Mouse (Mus musculus) cerebellum, adult 18-20 months (tissue): ENCODE measurements at regions not wholly inside any gene's neighbourhood (a gene's known extent, or its start where the extent isn't known, plus 50 kb on each side); places are given as distances from the start of the nearest gene placed in this dataset.
"Not testable (repeated sequence)": the region's sequence is repeated elsewhere in the genome, so short reads cannot be mapped to it uniquely, and the experiment has no call there.

Experiments
- DNase-seq, 2 experiments: peaks; one replicate each; pipeline ENCODE4 v3.0.0; 2021

DNA sequence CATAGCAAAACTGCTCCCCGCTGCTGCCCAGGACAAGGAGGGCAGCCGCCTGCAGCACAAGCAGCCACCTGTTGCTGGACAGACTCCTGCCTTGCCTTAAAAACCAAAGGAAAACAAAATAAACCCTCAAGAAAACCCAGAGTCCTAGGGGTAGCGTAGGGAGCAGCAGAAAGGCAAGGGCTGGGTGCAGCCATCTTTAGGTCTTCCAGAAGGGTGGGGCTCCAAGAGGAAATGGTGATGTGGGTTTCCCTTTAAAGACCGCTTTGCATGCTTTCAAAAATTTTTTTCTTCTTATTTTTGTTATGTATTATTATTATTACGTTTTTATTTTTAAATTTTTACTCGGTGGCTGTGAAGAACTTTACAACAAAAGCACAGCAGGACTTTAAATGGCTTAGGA, 300.1 kb downstream of the Vrk1 start:
- DNase-seq, result no peak

DNA sequence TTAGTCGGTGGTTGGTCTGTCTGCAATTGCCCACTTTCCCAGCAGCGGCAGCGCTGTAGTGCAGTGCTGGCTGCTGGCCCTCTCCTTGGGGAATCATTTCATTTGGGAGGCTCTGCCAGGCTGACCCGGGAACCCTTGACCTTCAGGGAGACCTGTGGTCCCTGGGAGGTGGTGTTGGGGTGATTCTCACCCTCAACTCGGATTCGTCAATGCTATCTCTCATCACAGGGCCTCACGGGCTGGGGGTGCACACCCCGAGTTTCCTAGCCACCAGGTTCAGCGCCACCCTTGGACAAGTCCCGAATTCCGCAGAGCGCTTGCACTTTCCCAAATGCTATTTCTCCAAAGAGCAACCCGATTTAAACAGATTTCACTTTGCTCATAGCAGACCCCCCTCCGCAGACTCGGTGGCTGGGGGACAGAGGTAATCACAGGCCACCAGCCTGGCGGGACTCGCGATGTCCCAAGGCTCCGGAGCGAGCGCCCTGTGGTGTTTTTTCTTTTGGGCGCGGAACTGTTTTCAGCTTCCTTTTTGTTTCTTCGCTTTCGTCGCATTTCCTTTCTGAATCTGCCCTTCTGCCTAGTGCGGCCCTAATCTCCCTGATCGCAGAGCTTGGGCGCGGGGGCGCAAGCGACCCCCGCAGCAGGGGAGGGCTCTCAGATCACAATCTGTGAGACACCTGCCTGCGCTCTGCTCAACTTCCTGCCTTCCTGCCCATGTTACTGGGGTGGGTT, 300.7 kb downstream of the Vrk1 start:
- peak in 1 of 2 experiments; percentile 2 for DNase-seq

- no peak for DNase-seq
Observed at GRCm38 (mm10) chr12:106311320-106311825, 301.3 kb downstream of the Vrk1 start.

DNA sequence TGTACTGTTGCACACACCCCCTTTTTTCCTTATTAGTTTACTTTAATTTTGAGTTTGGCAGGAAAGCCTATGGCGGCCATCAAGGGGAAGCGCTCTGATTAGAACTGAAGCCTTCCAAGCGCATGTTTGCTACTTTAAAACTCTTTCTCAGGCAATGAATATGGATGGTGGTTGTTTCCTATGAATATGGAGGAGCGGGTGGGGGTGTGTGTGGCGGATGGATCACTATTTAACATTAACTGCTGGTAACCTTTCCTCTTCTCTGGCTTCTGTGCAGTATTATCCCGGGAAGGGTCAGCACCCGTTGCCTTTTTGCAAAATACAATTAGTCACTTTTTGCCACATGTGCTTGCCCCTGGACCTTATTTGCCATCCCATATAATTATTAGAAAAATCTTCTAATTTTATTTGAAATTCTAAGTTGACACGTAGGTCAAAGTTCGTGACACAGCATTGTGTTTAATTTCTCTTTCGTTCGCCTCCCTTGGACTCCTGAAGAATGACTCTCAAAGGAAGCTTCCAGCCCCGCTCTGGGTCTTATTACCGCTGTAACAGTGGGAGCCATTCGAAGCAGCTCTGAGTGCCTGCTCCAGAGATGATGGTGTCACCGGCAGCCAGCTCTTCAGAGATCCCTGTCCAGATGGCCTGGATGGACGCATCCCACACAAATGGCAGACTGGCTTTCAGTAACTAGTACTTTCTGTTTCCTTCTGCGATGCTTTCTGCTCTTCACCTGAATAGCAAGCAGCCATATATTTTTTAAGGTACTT, 302.0 kb downstream of the Vrk1 start:
- DNase-seq, result peak in 1 of 2 experiments; percentile 8

- DNase-seq, result no peak
Observed at GRCm38 (mm10) chr12:106317738-106318137, 307.7 kb downstream of the Vrk1 start.

- DNase-seq, result no peak
Observed at GRCm38 (mm10) chr12:106321511-106321910, 311.5 kb downstream of the Vrk1 start.

DNA sequence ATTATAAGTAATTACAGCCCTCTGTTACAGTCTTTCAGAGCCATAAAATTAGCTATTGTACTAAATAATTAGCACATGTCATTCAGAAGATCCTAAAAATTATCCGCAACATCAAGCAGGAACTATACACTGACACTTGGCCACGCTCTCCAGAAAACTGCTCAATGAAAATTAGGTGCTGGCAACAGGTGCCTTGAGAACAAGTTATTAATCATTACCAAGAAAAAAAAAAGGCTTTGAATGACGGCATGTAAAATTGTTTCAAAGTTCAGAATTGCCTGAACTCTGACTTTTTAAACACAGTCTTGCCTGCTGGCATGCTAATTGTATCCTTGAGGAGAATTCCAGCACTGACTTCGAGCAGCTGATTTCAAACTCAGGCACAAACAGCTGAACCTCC, 316.6 kb downstream of the Vrk1 start:
- DNase-seq, result no peak

GRCm38 (mm10) chr12:106327351-106327750, 317.3 kb downstream of the Vrk1 start:
- DNase-seq, result no peak

DNA sequence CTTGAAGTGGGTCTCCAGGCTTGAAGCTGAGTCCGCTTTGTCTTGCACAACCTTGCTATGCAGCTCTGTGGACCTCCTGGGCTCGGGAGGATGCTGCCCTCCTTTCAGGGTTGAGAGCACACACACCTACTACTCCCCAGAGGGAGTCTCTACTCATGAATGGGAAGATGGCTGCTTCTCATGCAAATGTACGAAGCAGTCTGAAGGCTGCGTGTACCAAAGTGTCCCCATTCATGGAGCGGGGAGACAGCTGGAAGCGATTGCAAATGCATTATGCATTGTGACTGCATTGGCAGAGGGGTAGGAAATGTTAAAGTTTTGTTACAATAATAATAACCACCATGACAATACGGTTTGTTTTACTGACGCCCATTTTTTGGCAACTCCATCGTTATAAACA, 347.8 kb downstream of the Vrk1 start:
- DNase-seq, result no peak

GRCm38 (mm10) chr12:106361646-106362045, 351.6 kb downstream of the Vrk1 start:
- not testable (repeated sequence) for DNase-seq

DNA sequence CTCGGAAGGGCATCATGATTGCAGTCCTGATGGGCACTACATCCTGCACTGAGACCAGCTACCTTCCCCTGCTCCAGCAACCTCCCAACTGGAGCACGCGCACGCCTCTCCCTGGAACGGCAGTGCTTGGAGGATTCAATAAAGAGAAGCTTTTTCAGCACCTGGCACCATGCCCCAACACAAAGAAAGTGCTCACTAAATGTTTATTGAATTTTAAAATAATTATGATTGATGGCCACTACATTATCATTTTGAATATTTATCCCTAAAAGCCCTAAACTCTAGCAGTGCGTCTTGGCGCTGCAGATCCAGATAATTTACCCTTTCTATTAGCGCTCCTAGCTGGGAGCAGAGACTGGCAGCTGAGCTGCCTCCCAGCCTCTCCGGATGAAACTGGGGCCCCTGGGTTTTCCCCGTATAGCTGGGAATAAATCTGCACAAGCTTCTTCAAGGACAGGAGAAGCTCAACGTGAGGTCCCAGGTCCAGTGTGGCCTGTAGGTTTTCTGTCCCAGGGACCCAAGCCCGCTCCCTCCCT, 364.9 kb downstream of the Vrk1 start:
- DNase-seq, result no peak

DNA sequence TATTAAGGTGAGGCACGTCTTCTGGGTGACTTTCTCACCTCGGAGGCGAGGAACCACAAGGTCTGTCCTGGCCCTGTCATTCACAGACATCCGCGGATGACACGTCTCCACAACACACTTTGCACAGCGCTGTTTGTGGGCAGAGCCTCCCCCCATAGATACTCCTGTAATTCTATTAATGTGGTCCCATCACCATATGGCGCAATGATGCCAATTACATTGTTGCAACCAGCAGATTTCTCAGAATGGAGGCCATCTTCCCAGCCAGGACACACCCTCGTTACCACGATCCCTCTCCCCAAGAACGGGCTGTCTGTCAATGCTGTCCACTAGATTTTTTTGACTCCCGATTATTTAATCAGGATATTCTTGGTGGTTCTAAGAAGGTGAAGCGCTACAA, 365.9 kb downstream of the Vrk1 start:
- no peak for DNase-seq

DNA sequence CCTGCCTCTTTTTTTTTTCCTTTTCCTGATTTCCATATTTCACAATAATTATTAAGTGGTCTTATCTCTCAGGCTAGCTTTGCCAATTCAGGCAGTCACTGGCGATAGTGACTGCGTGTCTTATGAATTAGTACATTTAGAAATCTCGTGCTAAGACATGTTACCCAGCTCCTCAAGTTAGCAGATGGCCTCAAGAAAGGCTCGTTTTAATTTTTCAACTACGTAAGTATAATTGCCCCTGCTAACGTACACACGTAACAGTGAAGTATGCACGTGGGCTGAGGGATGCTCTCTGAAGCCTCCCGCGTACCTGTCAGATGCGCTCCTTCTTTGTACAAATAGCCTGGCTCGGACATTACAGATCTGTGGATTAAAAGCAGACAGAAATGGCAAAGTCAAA, 366.8 kb downstream of the Vrk1 start:
- no peak for DNase-seq

- no peak for DNase-seq
Observed at GRCm38 (mm10) chr12:106377281-106377680, 367.3 kb downstream of the Vrk1 start.

- no peak for DNase-seq
Observed at GRCm38 (mm10) chr12:106377761-106378160, 367.7 kb downstream of the Vrk1 start.

DNA sequence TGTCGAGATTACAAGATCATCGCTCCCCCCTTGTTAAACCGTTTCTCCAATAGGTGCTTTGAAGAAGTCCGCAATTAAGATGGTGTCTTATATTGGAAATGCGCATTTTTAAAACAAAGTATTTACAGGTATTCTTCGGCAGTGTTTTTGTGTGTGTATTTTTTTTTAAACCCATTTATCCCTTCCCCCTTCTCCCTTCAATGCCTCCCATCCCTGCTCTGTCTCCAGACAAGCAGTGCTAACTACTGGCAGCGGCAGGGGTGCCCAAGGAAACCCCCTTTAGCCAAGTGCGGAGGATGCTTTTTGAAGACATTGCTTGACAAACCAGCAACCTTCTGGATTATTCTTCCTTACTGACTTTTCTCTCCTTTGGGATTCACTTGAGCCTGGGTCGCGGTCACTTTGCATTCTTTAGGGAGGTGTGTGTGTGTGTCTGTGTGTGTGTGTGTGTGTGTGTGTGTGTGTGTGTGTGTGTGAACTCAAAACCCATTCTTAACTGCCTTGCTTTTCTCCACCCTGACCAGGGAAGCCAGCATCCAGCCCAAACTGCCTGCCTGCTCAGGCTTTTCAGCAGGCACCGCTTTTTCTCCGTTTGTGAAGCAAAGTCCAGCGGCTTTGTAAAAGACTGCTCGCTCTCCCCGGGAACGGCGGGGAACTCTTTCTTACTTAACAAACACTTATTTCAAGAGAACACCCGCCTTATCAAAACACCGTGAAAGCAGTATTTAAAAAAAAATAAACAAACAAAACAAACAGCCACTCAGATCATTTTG, 368.5 kb downstream of the Vrk1 start:
- no peak for DNase-seq

DNA sequence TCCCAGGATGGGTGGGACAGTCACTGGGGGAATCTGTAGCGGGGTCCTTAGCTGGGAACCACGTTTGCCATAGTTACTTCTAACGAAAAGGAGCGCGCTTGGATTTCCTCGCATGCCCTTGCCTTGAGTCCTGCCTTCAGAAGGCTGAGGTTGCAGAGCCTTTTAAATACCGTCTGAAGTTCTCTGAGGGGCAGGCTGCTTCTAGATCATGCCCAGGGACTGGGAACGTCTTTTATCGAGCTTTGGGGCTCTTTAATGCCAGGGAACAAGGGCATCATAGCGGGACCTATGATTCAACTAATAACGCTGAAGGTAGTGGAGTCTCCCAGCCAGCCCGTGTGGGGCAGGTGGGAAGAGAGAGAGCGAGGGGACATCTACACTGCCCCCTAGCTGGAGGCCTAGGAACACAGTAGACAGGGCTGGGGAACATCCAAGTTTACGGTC, 369.1 kb downstream of the Vrk1 start:
- peak; percentile 13 to 17 for DNase-seq

DNA sequence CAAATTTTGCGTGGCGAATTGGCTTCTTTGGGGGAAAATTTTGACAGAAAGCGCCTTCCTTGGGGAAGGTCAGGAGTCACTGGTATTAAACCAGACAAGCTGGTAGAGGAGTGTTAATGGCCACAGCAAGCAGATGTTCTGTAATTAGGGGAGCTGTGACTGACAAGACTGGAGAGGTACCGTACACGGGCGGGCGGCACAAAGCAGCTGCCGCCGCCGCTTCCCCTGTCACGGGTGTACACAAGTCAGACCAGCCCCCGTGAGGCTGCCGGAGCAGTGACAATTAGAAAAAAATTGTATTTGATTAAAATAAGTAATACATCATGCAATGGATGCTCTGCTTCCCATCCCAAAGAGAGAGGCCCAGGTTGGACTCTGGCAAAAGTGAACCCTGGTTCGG, 369.8 kb downstream of the Vrk1 start:
- DNase-seq, result no peak

DNA sequence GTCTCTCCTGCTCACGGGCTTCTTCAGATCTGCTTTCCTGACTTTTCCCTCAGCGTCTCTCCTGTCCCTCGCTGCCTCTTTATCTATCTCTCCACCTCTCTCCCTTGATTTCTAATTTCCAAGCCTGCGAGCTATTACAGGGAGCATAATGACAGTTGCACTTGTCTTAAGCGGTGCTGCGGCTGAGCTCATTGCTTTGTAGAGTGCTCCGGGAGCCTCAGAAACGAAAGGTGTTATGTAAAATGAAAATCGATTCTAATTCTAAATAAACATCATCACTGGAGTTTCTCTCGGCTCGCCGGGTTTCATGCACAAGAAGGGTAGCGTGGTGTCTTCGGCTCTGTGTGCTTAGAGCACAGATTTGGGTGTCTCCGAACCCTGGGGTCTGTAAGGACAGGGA, 371.8 kb downstream of the Vrk1 start:
- DNase-seq, result no peak

- DNase-seq, result no peak
Observed at GRCm38 (mm10) chr12:106389214-106389613, 379.2 kb downstream of the Vrk1 start.

GRCm38 (mm10) chr12:106392316-106392715, 382.3 kb downstream of the Vrk1 start:
- DNase-seq, result no peak

DNA sequence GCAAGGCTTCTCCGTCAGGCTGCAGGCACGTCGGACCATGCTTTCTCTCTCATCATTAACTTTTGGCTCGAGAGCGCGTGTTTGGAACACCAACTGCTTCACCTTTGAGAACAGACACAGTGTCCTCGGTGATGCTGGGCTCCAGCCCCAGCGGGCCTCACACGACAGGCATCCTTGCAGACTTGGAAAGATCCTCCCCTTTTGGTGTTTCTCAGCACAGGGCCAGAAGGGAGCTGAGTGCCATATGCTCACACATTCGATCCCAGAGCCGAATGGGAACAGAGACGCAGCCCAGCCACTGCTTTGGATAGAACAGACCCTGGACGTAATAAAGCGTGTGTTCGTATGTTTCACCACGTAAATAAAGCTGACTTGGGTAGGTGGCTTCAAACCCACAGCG, 389.1 kb downstream of the Vrk1 start:
- peak; percentile 30 to 46 for DNase-seq

DNA sequence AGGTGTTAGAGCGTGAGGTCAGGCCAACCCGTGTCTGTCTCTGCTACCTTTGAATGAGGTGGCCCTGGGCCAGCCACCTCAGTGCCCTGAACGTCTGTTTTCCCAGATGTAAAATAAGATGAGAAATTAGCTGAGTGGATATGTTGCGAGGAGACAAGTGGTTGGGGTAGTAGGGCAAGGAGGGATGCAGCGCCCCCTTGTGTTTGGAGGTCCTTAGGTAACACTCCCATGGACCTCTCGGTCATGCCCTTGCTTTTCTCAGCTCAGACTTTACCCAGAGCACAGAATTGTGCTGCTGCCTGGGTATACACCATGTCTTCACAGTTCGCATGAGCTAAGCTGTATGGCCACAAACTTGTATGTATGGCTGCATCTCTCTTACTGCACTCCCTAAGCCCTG, 401.0 kb downstream of the Vrk1 start:
- no peak for DNase-seq
